Mouse (Mus musculus): ENCODE results near the gene Shisa7. TPM values are rescaled to one million over a fixed set of nuclear protein-coding genes. Genes with fewer than 3 reads are reported as not detected.
"Not testable (repeated sequence)": the region's sequence is repeated elsewhere in the genome, so short reads cannot be mapped to it uniquely, and the experiment has no call there.

The Shisa7 gene
- polyA plus RNA-seq, 1 experiment from 2014 or later = 0.99 TPM

DNA sequence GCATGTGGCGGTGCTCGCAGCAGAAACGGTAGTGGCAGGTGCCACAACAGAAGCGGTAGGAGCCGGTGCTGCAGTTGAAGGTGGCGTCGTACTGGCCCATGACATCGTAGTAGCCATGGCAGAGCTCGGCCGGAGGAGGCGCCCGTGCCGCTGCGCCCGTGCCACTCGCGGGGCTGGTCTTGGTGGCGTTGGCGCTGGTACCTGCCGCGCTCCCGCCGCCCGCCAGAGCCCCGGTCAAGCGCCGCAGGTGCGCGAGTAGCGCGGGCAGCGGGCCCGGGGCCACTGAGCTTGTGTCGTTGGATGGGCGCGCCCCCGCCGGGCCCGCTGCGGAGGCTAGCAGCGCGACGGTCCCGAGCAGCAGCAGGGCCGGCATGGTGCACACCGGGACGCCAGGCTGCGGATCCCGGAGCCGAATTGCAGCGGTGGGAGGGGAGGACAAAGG is 8.1 kb downstream of the Shisa7 start:
- Histone ChIP-seq H3K27me3 (ENCODE audit: control insufficient read depth, insufficient read depth, low read depth, low read length) (peaks cover 39% of the 10 kb centered on the region), H3K36me3 (ENCODE audit: control insufficient read depth, insufficient read depth, low read length) (no peaks in the 10 kb centered on the region), H3K9ac (ENCODE audit: low read length) (peak overlapping the region; percentile 73), H3K4me2 (ENCODE audit: low read depth, low read length) (peak overlapping the region; percentile 81), H3K9me3 (ENCODE audit: control insufficient read depth, low read length) (no peaks in the 10 kb centered on the region), H3K4me3 (ENCODE audit: low read length) (peak overlapping the region; percentile 55), H3K27ac (ENCODE audit: low read length) (peak overlapping the region; percentile 83), H3K4me1 (replicated peaks; ENCODE audit: control insufficient read depth, insufficient read depth, low read length) (peaks cover 10% of the 10 kb centered on the region)
- ATAC-seq (ENCODE audit: low read depth) = peak; percentile 88
- under 1% methylated on average over 51 of the region's 51 CpGs for WGBS

- ATAC-seq (ENCODE audit: low read depth) = peak; percentile 26; the same call in 1 of the 2 replicates
- peak overlapping the region; percentile 81 for H3K4me2 ChIP-seq (ENCODE audit: low read depth, low read length)
- H3K4me3 ChIP-seq (ENCODE audit: low read length) = peak overlapping the region; percentile 55
- H3K27ac ChIP-seq (ENCODE audit: low read length) = peak overlapping the region; percentile 83
- peaks cover 38% of the 10 kb centered on the region for H3K27me3 ChIP-seq (ENCODE audit: control insufficient read depth, insufficient read depth, low read depth, low read length)
- H3K9me3 ChIP-seq (ENCODE audit: control insufficient read depth, low read length) = no peaks in the 10 kb centered on the region
- WGBS = 4% methylated on average over 29 of the region's 34 CpGs
- H3K9ac ChIP-seq (ENCODE audit: low read length) = peak overlapping the region; percentile 73
- no peaks in the 10 kb centered on the region for H3K36me3 ChIP-seq (ENCODE audit: control insufficient read depth, insufficient read depth, low read length)
- H3K4me1 ChIP-seq (replicated peaks; ENCODE audit: control insufficient read depth, insufficient read depth, low read length) = peaks cover 10% of the 10 kb centered on the region
Observed at GRCm38 (mm10) chr7:4835631-4836327, 8.7 kb downstream of the Shisa7 start.

DNA sequence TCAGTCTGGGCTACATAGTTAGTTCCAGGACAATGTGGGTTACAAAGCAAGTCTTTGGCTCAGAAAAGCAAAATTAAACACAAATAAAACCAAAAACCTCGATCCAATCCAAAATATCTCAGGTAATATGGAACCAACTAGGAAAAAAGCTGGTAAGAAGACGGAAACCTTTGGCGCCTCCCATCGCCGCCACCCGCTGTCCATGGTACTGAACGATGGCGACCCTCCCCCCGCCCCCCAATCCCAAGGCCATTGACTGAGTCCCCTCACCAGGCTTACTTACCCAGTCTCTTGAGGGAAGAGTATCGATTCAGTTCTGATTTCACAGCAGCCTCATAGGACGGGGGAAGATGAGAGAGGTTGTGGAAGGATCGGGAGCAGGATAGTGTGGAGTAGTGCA is 14.0 kb downstream of the Shisa7 start:
- Histone ChIP-seq H3K27me3 (ENCODE audit: control insufficient read depth, insufficient read depth, low read depth, low read length) (peaks cover 17% of the 10 kb centered on the region), H3K4me3 (ENCODE audit: low read length) (no peak overlapping the region), H3K27ac (ENCODE audit: low read length) (no peak overlapping the region), H3K9ac (ENCODE audit: low read length) (no peak overlapping the region), H3K36me3 (ENCODE audit: control insufficient read depth, insufficient read depth, low read length) (no peaks in the 10 kb centered on the region), H3K4me1 (replicated peaks; ENCODE audit: control insufficient read depth, insufficient read depth, low read length) (no peaks in the 10 kb centered on the region; the same call in 1 of the 2 replicates), H3K9me3 (ENCODE audit: control insufficient read depth, low read length) (no peaks in the 10 kb centered on the region), H3K4me2 (ENCODE audit: low read depth, low read length) (no peak overlapping the region)
- ATAC-seq (ENCODE audit: low read depth) = no peak
- 8% methylated on average over 12 of the region's 12 CpGs for WGBS

- ATAC-seq (ENCODE audit: low read depth) = no peak
- Histone ChIP-seq H3K36me3 (ENCODE audit: control insufficient read depth, insufficient read depth, low read length) (no peaks in the 10 kb centered on the region), H3K27me3 (ENCODE audit: control insufficient read depth, insufficient read depth, low read depth, low read length) (no peaks in the 10 kb centered on the region), H3K9me3 (ENCODE audit: control insufficient read depth, low read length) (no peaks in the 10 kb centered on the region), H3K4me3 (ENCODE audit: low read length) (no peak overlapping the region), H3K27ac (ENCODE audit: low read length) (no peak overlapping the region; the same call in 1 of the 2 replicates), H3K4me2 (ENCODE audit: low read depth, low read length) (no peak overlapping the region), H3K9ac (ENCODE audit: low read length) (no peak overlapping the region), H3K4me1 (replicated peaks; ENCODE audit: control insufficient read depth, insufficient read depth, low read length) (peaks cover 4% of the 10 kb centered on the region; the same call in 1 of the 2 replicates)
- 39% methylated on average over 4 of the region's 4 CpGs for WGBS
Observed at GRCm38 (mm10) chr7:4825365-4825764, 19.1 kb downstream of the Shisa7 start.

DNA sequence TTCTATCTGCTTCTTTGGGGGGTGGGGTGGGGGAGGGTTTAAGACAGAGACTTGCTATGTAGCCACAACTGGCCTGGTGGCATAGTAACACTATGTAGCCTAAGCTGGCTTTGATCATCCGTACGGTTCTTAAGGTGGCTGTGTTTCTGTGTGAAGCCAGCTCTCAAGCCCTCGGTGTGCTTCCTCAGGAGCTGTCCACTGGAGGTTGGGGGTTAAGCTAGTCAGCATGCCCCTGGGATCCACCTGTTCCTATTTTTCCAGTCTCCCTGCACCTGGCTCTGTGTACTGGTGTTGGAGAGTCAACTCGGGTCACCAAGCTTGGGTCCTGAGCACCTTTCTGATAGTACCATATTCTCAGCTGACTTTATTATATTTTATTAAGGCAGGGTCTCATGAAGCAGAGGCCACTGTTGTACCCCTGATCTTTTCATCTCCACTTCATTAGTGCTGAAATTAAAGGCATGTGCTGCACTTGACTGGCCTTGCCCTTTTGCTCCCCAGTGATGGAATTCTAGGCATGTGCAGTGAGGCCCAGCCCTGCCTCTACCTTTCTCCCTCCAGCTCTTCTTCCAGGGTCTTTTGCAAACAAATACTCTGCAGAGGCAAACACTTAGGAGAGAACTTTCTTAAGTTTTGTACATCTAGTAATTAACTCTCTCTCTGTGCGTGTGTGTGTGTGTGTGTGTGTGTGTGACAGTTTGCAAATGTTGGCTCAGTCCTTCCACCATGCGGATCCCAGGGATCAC is 22.2 kb downstream of the Shisa7 start:
- H3K4me2 ChIP-seq (ENCODE audit: low read depth, low read length) = no peak overlapping the region
- H3K4me1 ChIP-seq (replicated peaks; ENCODE audit: control insufficient read depth, insufficient read depth, low read length) = peaks cover 7% of the 10 kb centered on the region
- H3K36me3 ChIP-seq (ENCODE audit: control insufficient read depth, insufficient read depth, low read length) = no peaks in the 10 kb centered on the region
- H3K4me3 ChIP-seq (ENCODE audit: low read length) = no peak overlapping the region
- no peak overlapping the region for H3K9ac ChIP-seq (ENCODE audit: low read length)
- H3K27ac ChIP-seq (ENCODE audit: low read length) = peak overlapping the region; percentile 87
- peak; percentile 74 for ATAC-seq (ENCODE audit: low read depth)
- no peaks in the 10 kb centered on the region for H3K9me3 ChIP-seq (ENCODE audit: control insufficient read depth, low read length)
- 34% methylated on average over 6 of the region's 6 CpGs for WGBS
- H3K27me3 ChIP-seq (ENCODE audit: control insufficient read depth, insufficient read depth, low read depth, low read length) = no peaks in the 10 kb centered on the region

DNA sequence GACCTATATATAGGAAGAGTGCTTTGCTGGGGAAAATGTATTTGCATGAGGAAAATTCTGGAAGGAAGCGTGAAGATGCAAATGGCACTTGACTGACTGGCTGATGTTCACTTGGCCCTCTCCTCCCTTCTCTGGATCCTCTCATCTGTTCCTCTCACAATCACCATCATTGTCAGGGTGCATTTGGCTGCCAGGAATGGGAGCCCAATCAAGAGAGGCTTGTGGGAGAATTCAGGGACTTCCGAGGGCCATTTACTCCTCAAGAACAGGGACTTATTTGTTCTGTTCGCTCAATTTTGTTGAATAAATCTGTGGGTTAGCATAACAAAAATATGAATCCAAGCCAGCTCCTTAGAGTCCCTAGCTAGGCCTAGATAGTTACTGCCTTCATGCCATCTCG is 22.8 kb downstream of the Shisa7 start:
- Histone ChIP-seq H3K27ac (ENCODE audit: low read length) (peak overlapping the region; percentile 87), H3K4me2 (ENCODE audit: low read depth, low read length) (no peak overlapping the region), H3K4me1 (replicated peaks; ENCODE audit: control insufficient read depth, insufficient read depth, low read length) (peaks cover 7% of the 10 kb centered on the region), H3K27me3 (ENCODE audit: control insufficient read depth, insufficient read depth, low read depth, low read length) (no peaks in the 10 kb centered on the region), H3K4me3 (ENCODE audit: low read length) (no peak overlapping the region), H3K36me3 (ENCODE audit: control insufficient read depth, insufficient read depth, low read length) (no peaks in the 10 kb centered on the region), H3K9me3 (ENCODE audit: control insufficient read depth, low read length) (no peaks in the 10 kb centered on the region), H3K9ac (ENCODE audit: low read length) (no peak overlapping the region)
- WGBS = 59% methylated on average over 4 of the region's 4 CpGs
- ATAC-seq (ENCODE audit: low read depth) = no peak

- H3K27ac ChIP-seq (ENCODE audit: low read length); H3K36me3 ChIP-seq (ENCODE audit: control insufficient read depth, insufficient read depth, low read length): not testable (repeated sequence)
- WGBS = 88% methylated on average over 7 of the region's 7 CpGs
Observed at GRCm38 (mm10) chr7:4820925-4821324, 23.6 kb downstream of the Shisa7 start.

DNA sequence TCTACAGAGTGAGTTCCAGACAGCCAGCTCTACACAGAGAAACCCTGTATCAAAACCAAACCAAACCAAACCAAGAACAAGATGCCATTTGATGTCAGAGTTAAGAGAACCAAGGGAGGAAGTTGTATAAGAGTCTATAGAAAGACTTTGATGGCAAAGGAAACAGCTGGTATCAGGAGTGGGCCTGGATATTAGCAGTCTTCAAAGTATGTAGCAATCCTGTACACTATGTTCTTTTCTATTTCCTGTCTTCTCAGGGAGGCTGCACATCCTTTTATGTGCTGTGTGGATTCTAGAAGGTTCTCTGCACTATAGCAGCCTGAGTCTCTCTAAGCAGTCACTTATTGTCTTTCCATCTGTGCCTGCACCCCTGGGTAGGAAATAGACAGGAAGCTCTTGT is 27.9 kb downstream of the Shisa7 start:
- H3K36me3 ChIP-seq (ENCODE audit: control insufficient read depth, insufficient read depth, low read length) = no peaks in the 10 kb centered on the region
- H3K4me1 ChIP-seq (replicated peaks; ENCODE audit: control insufficient read depth, insufficient read depth, low read length) = peaks cover 11% of the 10 kb centered on the region
- no peak overlapping the region for H3K4me3 ChIP-seq (ENCODE audit: low read length)
- no peak overlapping the region for H3K4me2 ChIP-seq (ENCODE audit: low read depth, low read length)
- no peak for ATAC-seq (ENCODE audit: low read depth)
- peak overlapping the region; percentile 72 for H3K27ac ChIP-seq (ENCODE audit: low read length)
- H3K27me3 ChIP-seq (ENCODE audit: control insufficient read depth, insufficient read depth, low read depth, low read length) = no peaks in the 10 kb centered on the region
- H3K9me3 ChIP-seq (ENCODE audit: control insufficient read depth, low read length) = no peaks in the 10 kb centered on the region
- H3K9ac ChIP-seq (ENCODE audit: low read length) = no peak overlapping the region

More at GRCm38 (mm10) chr7:4820925-4821324, 23.6 kb downstream of the Shisa7 start:
- not testable (repeated sequence) for H3K4me3 ChIP-seq (ENCODE audit: low read length); H3K27me3 ChIP-seq (ENCODE audit: control insufficient read depth, insufficient read depth, low read depth, low read length); ATAC-seq (ENCODE audit: low read depth); H3K9me3 ChIP-seq (ENCODE audit: control insufficient read depth, low read length); H3K9ac ChIP-seq (ENCODE audit: low read length); H3K4me2 ChIP-seq (ENCODE audit: low read depth, low read length); H3K4me1 ChIP-seq (replicated peaks; ENCODE audit: control insufficient read depth, insufficient read depth, low read length)

- 23% methylated on average over 8 of the region's 8 CpGs for WGBS
Observed at GRCm38 (mm10) chr7:4813105-4813791, 31.2 kb downstream of the Shisa7 start.

More at GRCm38 (mm10) chr7:4813105-4813791, 31.2 kb downstream of the Shisa7 start:
- peak overlapping the region; percentile 73 for H3K9ac ChIP-seq (ENCODE audit: low read length)
- H3K4me1 ChIP-seq (replicated peaks; ENCODE audit: control insufficient read depth, insufficient read depth, low read length) = peaks cover 25% of the 10 kb centered on the region
- peaks cover 10% of the 10 kb centered on the region; the same call in 1 of the 2 replicates for H3K36me3 ChIP-seq (ENCODE audit: control insufficient read depth, insufficient read depth, low read length)
- peak overlapping the region; percentile 99 for H3K4me3 ChIP-seq (ENCODE audit: low read length)
- H3K27me3 ChIP-seq (ENCODE audit: control insufficient read depth, insufficient read depth, low read depth, low read length) = no peaks in the 10 kb centered on the region
- H3K9me3 ChIP-seq (ENCODE audit: control insufficient read depth, low read length) = no peaks in the 10 kb centered on the region
- H3K27ac ChIP-seq (ENCODE audit: low read length) = peak overlapping the region; percentile 92
- no peak for ATAC-seq (ENCODE audit: low read depth)
- H3K4me2 ChIP-seq (ENCODE audit: low read depth, low read length) = peak overlapping the region; percentile 80
